Mouse (Mus musculus) left cerebral cortex, adult 11 months (tissue): Measurements from ENCODE around the gene Slc6a19.
"Not testable (repeated sequence)": the region's sequence is repeated elsewhere in the genome, so short reads cannot be mapped to it uniquely, and the experiment has no call there.

Experiments
- DNase-seq: peaks from one replicate; pipeline ENCODE4 v3.0.0; 2022; ENCODE audit warnings: low spot score

Slc6a19 gene

GRCm38 (mm10) chr13:73712228-73712627, 7.6 kb upstream of the Slc6a19 start:
- DNase-seq: no peak

GRCm38 (mm10) chr13:73711803-73712202, 7.1 kb upstream of the Slc6a19 start:
- no peak for DNase-seq

GRCm38 (mm10) chr13:73711221-73711620, 6.6 kb upstream of the Slc6a19 start:
- no peak for DNase-seq

- no peak for DNase-seq
Observed at GRCm38 (mm10) chr13:73709491-73709890, 4.8 kb upstream of the Slc6a19 start.

GRCm38 (mm10) chr13:73703486-73703885, 1.2 kb downstream of the Slc6a19 start:
- DNase-seq: not testable (repeated sequence)

GRCm38 (mm10) chr13:73702776-73703175, 1.9 kb downstream of the Slc6a19 start:
- no peak for DNase-seq

- DNase-seq: no peak
Observed at GRCm38 (mm10) chr13:73701161-73701883, 3.3 kb downstream of the Slc6a19 start.

GRCm38 (mm10) chr13:73700554-73700953, 4.1 kb downstream of the Slc6a19 start:
- no peak for DNase-seq

- DNase-seq: no peak
Observed at GRCm38 (mm10) chr13:73699714-73700113, 5.0 kb downstream of the Slc6a19 start.

- no peak for DNase-seq
Observed at GRCm38 (mm10) chr13:73696529-73696928, 8.1 kb downstream of the Slc6a19 start.

- DNase-seq: no peak
Observed at GRCm38 (mm10) chr13:73694972-73695371, 9.7 kb downstream of the Slc6a19 start.

- DNase-seq: no peak
Observed at GRCm38 (mm10) chr13:73693333-73693732, 11.3 kb downstream of the Slc6a19 start.

GRCm38 (mm10) chr13:73692249-73692868, 12.3 kb downstream of the Slc6a19 start:
- DNase-seq: no peak

GRCm38 (mm10) chr13:73688934-73689333, 15.7 kb downstream of the Slc6a19 start:
- no peak for DNase-seq

- no peak for DNase-seq
Observed at GRCm38 (mm10) chr13:73687601-73688000, 17.1 kb downstream of the Slc6a19 start.

GRCm38 (mm10) chr13:73685502-73685901, 19.2 kb downstream of the Slc6a19 start:
- DNase-seq: no peak

- no peak for DNase-seq
Observed at GRCm38 (mm10) chr13:73684412-73684811, 20.3 kb downstream of the Slc6a19 start.

- DNase-seq: no peak
Observed at GRCm38 (mm10) chr13:73683682-73684081, 21.0 kb downstream of the Slc6a19 start.

- DNase-seq: no peak
Observed at GRCm38 (mm10) chr13:73682226-73682625, 22.4 kb downstream of the Slc6a19 start.

GRCm38 (mm10) chr13:73680394-73680793, 24.3 kb downstream of the Slc6a19 start:
- no peak for DNase-seq

- DNase-seq: no peak
Observed at GRCm38 (mm10) chr13:73679311-73679710, 25.4 kb downstream of the Slc6a19 start.

GRCm38 (mm10) chr13:73677853-73678252, 26.8 kb downstream of the Slc6a19 start, which contains the start of gene Slc6a18:
TSS of gene Slc6a18 (minus strand) at chr13:73678023.
- no peak for DNase-seq

- no peak for DNase-seq
Observed at GRCm38 (mm10) chr13:73675161-73675560, 29.5 kb downstream of the Slc6a19 start.
